Mouse (Mus musculus) liver, embryonic 14.5 days (tissue): ENCODE measurements around the gene Amer1. TPM values are rescaled to one million over a fixed set of nuclear protein-coding genes. Genes with fewer than 3 reads are reported as not detected.

Experiments used
- ATAC-seq: fragments of 200-750 bp; cut with Nextera tagmentation; 2 replicates; pipeline ENCODE4 v1.8.0; 2017; ENCODE audit warnings: moderate number of reproducible peaks, mild to moderate bottlenecking, moderate library complexity; ENCODE audit not compliant: insufficient read depth
- DNase-seq, 3 experiments: peaks; one replicate each; pipeline ENCODE4 v3.0.0-alpha.2; 2012 to 2013; ENCODE audit warnings: low read depth in 3 of 3, low spot score in 3 of 3
- H3K27ac ChIP-seq: fragments of 300-500 bp; sonication (generic); 2 replicates; pipeline ENCODE4 v1.5.1; 2014; ENCODE audit warnings: moderate library complexity, mild to moderate bottlenecking, control low read depth, inconsistent platforms
- H3K27me3 ChIP-seq: fragments of 300-500 bp; sonication (generic); 2 replicates; pipeline ENCODE4 v1.6.1; 2014; ENCODE audit warnings: mild to moderate bottlenecking, low read length, moderate library complexity; ENCODE audit not compliant: control insufficient read depth, insufficient read depth
- H3K36me3 ChIP-seq: fragments of 300-500 bp; sonication (generic); replicated peaks from 2 replicates; pipeline ENCODE4 v1.6.1; 2014; ENCODE audit warnings: low read depth; ENCODE audit not compliant: control insufficient read depth, insufficient read depth
- H3K4me1 ChIP-seq, 2 experiments: fragments of 200-500 bp in 1 of 2; fragments of 300-500 bp in 1 of 2; sonication (generic) in 1 of 2; replicated peaks; 2 replicates each; pipeline ENCODE4 v1.6.1; 2012 to 2014; ENCODE audit warnings: antibody characterized with exemption in 1 of 2, inconsistent platforms in 1 of 2, low read length in 1 of 2; ENCODE audit not compliant: control insufficient read depth in 2 of 2, insufficient read depth in 2 of 2
- H3K4me2 ChIP-seq: fragments of 300-500 bp; sonication (generic); 2 replicates; pipeline ENCODE4 v1.6.1; 2014; ENCODE audit warnings: low read depth, mild to moderate bottlenecking, control low read depth, moderate library complexity
- H3K4me3 ChIP-seq, 2 experiments: fragments of 200-500 bp in 1 of 2; fragments of 300-500 bp in 1 of 2; sonication (generic) in 1 of 2; 2 replicates each; pipeline ENCODE4 v1.5.1; 2012 to 2014; ENCODE audit warnings: low read depth in 2 of 2, low read length in 2 of 2, mild to moderate bottlenecking in 2 of 2, control low read depth in 1 of 2, inconsistent platforms in 1 of 2, moderate library complexity in 1 of 2; ENCODE audit not compliant: insufficient read depth in 1 of 2
- H3K9ac ChIP-seq: fragments of 300-500 bp; sonication (generic); replicated peaks from 2 replicates; pipeline ENCODE4 v1.6.1; 2014; ENCODE audit warnings: mild to moderate bottlenecking, control low read depth, moderate library complexity
- H3K9me3 ChIP-seq: fragments of 300-500 bp; sonication (generic); 2 replicates; pipeline ENCODE4 v1.6.1; 2016; ENCODE audit warnings: low read length, mixed read lengths; ENCODE audit not compliant: control insufficient read depth
- CTCF ChIP-seq: IDR thresholded peaks from 2 replicates; pipeline ENCODE4 v1.5.1; 2016; ENCODE audit warnings: antibody characterized with exemption, low read depth, control low read depth
- EP300 ChIP-seq: IDR thresholded peaks from 2 replicates; pipeline ENCODE4 v1.6.1; 2016; ENCODE audit warnings: antibody characterized with exemption, low read depth
- WGBS: fragments of 180-500 bp; shearing (Covaris S2); extraction: QIAGEN DNeasy Blood & Tissue Kit; methylation state at CpG from one replicate; pipeline ENCODE4 v1.1.7; 2014; ENCODE audit not compliant: insufficient replicate concordance; 5-methylcytosine and 5-hydroxymethylcytosine counted together
- polyA plus RNA-seq, 2 experiments: library from polyadenylated mRNA; depleted of rRNA in 1 of 2; stranded (reverse) in 1 of 2; unstranded in 1 of 2; fragments of >200 nt; fragmentation: Nextera tagmentation in 1 of 2; extraction: Ambion mirVana in 1 of 2; gene quantifications; 2 replicates each; pipeline versions ENCODE4 v1.2.1 to v1.2.3; 2012 to 2014

Amer1 gene
- polyA plus RNA-seq (2012; rRNA removed) (0.98 and 1.2 TPM in 2 replicates), polyA plus RNA-seq (2014; fragmentation: Nextera tagmentation; extraction: Ambion mirVana) (1.3 and 1.5 TPM in 2 replicates)

- 14% methylated on average over 19 of the region's 19 CpGs for WGBS
- no peaks in the 10 kb centered on the region for H3K9me3 ChIP-seq
- peaks cover 0 to 2% of the 10 kb centered on the region in 2 experiments; a peak in 1 of 4 replicates for H3K4me1 ChIP-seq
- H3K4me3 ChIP-seq: peak within 1 kb of the TSS; percentile 63
- DNase-seq (peak; percentile 71 to 73 (median 73)), ATAC-seq (peak; percentile 91)
- TF ChIP-seq EP300 (no peak), CTCF (no peak)
- no peaks in the 10 kb centered on the region for H3K36me3 ChIP-seq
- peak within 1 kb of the TSS; percentile 60 for H3K9ac ChIP-seq
- H3K27me3 ChIP-seq: no peaks in the 10 kb centered on the region
- H3K4me2 ChIP-seq: peak within 1 kb of the TSS; percentile 65
- peak within 1 kb of the TSS; percentile 35; the same call in 1 of the 2 replicates for H3K27ac ChIP-seq
Measured at GRCm38 (mm10) chrX:95444776-95445111, at the start of gene Amer1. TSS of gene Amer1 (minus strand) at chrX:95444872.

GRCm38 (mm10) chrX:95457166-95457565 lies 12.5 kb upstream of the Amer1 start:
- Histone ChIP-seq H3K9me3 (no peaks in the 10 kb centered on the region), H3K9ac (no peak overlapping the region), H3K36me3 (no peaks in the 10 kb centered on the region), H3K4me1 (no peaks in the 10 kb centered on the region), H3K27me3 (no peaks in the 10 kb centered on the region), H3K27ac (no peak overlapping the region), H3K4me3 (no peak overlapping the region), H3K4me2 (no peak overlapping the region)
- ATAC-seq (no peak), DNase-seq (no peak)
- WGBS: 41% methylated on average over 3 of the region's 3 CpGs
- TF ChIP-seq CTCF: no peak
- no peak for TF ChIP-seq EP300

DNA sequence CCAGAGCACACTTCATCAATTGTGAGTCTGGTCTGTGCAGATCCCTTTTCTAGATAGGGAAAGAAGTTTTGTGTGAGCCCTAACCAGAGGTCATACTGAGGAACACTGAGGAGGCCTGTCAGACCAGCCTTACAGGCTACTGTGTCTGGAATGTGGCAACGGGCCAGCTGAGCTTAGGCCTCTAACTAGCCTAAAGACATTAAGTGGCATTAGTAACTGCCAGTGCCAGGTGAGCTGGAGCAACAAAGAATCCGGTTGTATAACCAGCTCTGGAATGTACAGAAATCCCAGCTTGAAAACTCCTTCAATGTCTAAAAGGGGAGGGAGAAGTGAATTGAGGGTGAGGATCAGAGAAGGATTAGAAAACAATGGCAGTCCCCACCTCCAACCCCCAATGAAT lies 1.2 kb upstream of the Amer1 start:
- H3K4me1 ChIP-seq: peaks cover 0 to 2% of the 10 kb centered on the region in 2 experiments; a peak in 1 of 4 replicates
- DNase-seq: no peak
- H3K27me3 ChIP-seq: no peaks in the 10 kb centered on the region
- ATAC-seq: no peak
- no peaks in the 10 kb centered on the region for H3K36me3 ChIP-seq
- H3K9ac ChIP-seq: no peak overlapping the region
- H3K27ac ChIP-seq: no peak overlapping the region
- H3K4me2 ChIP-seq: no peak overlapping the region
- H3K4me3 ChIP-seq: no peak overlapping the region
- TF ChIP-seq CTCF (no peak), EP300 (no peak)
- WGBS: 71% methylated on average over 2 of the region's 2 CpGs
- H3K9me3 ChIP-seq: no peaks in the 10 kb centered on the region

DNA sequence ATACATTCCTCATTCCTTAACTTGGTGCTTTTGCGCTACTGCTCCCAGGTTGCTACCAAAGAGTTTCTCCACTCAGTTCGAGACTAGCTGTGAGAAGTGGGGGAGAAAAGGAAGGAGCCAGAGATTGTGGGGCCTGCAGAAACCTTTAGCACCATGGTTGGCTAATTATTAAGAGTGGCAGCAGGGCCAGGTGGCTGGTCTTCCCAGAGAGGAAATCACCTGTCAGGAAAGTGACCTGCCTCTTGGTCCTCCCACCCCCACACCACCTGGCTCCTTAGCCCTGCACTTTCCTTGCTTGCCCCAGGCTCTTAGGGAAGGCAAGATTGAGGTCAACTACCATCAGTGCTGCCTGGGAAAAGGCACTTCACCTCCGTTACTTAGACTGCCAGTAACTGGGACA lies 469 bp upstream of the Amer1 start:
- no peaks in the 10 kb centered on the region for H3K36me3 ChIP-seq
- peak overlapping the region; percentile 65 for H3K4me2 ChIP-seq
- no peaks in the 10 kb centered on the region for H3K27me3 ChIP-seq
- peak overlapping the region; percentile 40; the same call in 1 of the 2 replicates for H3K9ac ChIP-seq
- TF ChIP-seq CTCF: no peak
- TF ChIP-seq EP300: no peak
- WGBS: 25% methylated on average over 3 of the region's 3 CpGs
- DNase-seq: no peak
- H3K4me3 ChIP-seq: peak overlapping the region; percentile 63
- ATAC-seq: no peak
- H3K27ac ChIP-seq: no peak overlapping the region
- peaks cover 0 to 2% of the 10 kb centered on the region in 2 experiments; a peak in 1 of 4 replicates for H3K4me1 ChIP-seq
- no peaks in the 10 kb centered on the region for H3K9me3 ChIP-seq

DNA sequence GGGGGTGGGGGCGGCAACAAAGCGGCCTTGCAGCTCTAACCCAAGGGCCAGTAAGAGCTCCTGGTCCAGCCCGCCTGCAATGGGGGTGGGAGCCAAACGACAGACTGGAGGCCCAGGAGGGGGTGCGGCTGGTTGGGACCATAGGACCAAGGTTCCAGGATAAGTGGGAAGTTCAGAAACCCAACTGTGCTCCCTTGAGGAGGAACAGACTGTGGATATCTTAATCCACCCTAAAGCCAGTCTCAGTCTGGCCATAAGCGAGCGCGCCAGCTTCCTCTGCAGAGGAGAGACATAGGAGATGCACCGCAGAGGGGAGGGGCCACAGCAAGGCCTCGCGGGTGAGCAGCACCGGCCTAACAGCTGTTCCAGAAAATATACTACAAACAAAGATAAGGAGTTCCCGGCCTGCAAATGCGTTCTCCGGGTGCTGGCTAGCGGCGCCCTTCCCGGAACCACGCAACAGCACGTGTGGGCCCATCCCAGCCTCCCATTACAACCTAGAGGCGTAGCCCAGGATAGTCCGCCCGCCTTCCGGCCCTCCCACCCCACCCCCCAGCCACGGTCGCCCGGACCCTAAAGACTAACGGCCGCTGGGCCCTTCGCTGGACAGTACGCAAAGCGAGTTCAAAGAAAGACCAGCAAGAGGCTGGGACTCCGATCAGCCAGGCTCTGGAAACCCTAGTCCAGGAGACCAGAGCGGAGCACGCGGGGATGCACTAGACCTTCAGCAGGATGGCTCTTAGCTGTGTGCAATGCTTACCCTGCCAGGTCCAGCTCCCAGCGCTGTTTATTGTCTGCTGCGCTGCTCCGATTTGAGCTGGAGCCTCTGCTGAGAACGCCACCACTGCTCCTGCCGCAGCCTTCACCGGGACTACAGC lies 535 bp downstream of the Amer1 start:
- DNase-seq: peak; percentile 36 to 51 (median 37)

More for the DNA sequence above, 535 bp downstream of the Amer1 start:
- H3K4me2 ChIP-seq: peak overlapping the region; percentile 65
- H3K27me3 ChIP-seq: no peaks in the 10 kb centered on the region
- H3K36me3 ChIP-seq: no peaks in the 10 kb centered on the region
- WGBS: 15% methylated on average over 42 of the region's 42 CpGs
- peak; percentile 80 for ATAC-seq
- peak overlapping the region; percentile 63 for H3K4me3 ChIP-seq
- peaks cover 0 to 2% of the 10 kb centered on the region in 2 experiments; a peak in 1 of 4 replicates for H3K4me1 ChIP-seq
- TF ChIP-seq EP300: no peak
- TF ChIP-seq CTCF: no peak
- H3K9ac ChIP-seq: peak overlapping the region; percentile 60
- no peaks in the 10 kb centered on the region for H3K9me3 ChIP-seq
- peak overlapping the region; percentile 35; the same call in 1 of the 2 replicates for H3K27ac ChIP-seq
